Mouse (Mus musculus): ENCODE results near the gene Stambpl1. TPM values are rescaled to one million over a fixed set of nuclear protein-coding genes. Genes with fewer than 3 reads are reported as not detected.
A peak's percentile ranks its signal among the peaks of the same experiment; 100 is the strongest.

The Stambpl1 gene
- total RNA-seq, 2 experiments from 2014 or later: 20.0 to 21.1 TPM

DNA sequence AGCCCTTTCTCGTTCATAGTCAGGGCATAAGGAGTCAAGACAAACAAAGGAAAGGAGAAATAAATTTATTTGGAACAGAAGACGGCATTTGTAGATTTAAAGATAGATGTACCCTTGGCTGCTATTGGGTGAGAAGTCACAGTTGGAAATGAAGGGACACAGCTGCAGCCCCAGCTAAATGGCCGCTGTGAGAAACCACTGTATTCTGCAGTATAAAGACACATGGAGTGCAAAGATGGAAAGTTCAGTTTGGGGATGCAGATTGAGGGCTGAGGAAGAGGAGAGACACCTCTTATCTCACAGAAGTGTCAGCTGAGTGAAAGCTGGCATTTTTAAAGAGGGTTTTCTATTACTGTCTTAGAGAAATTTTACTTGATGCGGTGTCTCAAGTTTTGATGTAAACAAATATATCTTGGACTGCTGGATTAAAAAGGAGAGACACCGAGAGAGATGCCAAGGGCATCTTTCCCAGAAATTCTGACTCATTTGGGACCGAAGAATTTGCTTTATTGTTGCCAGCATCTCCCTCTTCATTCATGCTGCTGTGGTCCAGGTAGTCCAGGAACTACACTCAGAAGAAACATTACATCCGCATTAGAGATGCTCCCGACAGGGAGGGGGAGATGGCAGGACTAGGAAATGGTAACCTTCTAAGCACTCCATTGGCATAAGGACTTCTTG, 14.9 kb downstream of the Stambpl1 start:
- H3K27ac ChIP-seq: no peak overlapping the region
- H3K4me3 ChIP-seq: no peak overlapping the region
- TF ChIP-seq CTCF (conservative IDR thresholded peaks at IDR 0.05): no peak
- no peak for DNase-seq (ENCODE audit: low spot score in 2 of 2)

DNA sequence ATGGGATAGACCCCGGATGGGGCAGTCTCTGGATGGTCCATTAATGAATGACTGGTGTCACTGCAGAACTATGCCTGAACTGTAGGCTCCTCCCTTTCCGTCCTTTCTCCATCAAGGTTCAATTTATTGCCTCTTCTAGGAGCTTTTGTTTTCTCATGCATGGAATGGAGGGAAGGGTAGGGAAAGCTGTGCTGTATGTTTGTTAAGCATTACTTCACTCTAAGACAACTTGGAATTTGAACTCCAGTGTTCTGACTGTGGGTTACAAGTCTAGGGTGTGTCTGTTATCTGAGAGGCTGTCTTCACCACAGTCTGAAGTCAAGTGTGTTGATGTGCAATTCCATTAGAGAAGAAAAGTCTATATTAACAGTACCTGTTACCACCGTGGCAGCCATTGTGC, 17.0 kb downstream of the Stambpl1 start:
- no peak overlapping the region for H3K4me3 ChIP-seq
- no peak overlapping the region for H3K27ac ChIP-seq
- TF ChIP-seq CTCF (conservative IDR thresholded peaks at IDR 0.05): no peak
- DNase-seq (ENCODE audit: low spot score in 2 of 2): no peak

DNA sequence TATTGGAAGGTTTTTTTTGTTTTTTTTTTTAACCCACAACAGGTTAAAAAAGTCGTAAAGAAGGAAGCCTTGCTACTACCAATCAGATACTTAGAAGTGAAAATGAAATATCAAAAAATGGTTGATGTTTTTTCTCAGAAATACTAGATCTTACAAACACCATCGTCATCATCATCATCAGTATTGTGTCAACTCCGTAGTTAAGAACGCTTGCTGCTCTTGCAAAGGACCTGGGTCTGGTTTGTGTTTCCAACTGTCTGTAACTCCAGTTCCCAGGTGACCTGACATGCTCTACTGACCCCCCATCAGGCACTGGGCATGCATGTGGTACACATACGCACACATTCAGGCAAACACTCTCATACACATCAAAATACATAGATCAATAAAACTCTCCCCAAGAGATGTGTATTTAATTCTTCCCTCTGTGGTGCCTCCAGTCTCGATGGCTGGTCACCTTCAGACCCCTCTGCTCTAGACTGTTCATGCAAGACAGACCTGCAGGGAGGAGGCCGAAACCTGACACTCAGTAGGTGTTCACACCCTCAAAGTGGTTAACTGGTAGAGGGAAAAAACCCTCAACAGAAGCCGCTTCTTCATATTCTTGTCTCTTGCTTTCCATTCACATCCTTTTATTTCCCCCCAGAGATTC, 18.0 kb downstream of the Stambpl1 start:
- Histone ChIP-seq H3K27ac (no peak overlapping the region), H3K4me3 (no peak overlapping the region)
- TF ChIP-seq CTCF (conservative IDR thresholded peaks at IDR 0.05): no peak
- no peak for DNase-seq (ENCODE audit: low spot score in 2 of 2)

DNA sequence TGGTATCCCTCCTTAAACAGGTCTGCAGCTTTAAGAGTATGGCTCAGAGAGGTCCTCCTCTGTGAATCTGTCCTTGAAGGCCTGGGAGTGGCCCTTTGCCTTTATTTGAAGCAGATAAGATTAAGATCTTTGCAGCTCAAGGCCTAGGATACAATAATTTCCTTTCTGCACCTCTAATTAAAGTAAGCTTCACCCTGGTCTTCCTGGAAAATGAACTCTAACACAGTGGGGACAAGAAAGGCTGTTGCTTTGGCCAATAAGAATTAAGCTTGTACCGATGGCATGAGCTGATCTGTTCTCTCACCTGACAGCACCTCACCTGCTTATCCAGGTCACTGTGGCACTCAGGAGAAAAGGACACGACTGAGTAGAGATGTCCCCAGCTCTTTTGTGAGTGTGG, 18.8 kb downstream of the Stambpl1 start:
- H3K27ac ChIP-seq: no peak overlapping the region; the same call in 1 of the 2 replicates
- no peak for TF ChIP-seq CTCF (conservative IDR thresholded peaks at IDR 0.05)
- DNase-seq (ENCODE audit: low spot score in 2 of 2): no peak
- H3K4me3 ChIP-seq: no peak overlapping the region

DNA sequence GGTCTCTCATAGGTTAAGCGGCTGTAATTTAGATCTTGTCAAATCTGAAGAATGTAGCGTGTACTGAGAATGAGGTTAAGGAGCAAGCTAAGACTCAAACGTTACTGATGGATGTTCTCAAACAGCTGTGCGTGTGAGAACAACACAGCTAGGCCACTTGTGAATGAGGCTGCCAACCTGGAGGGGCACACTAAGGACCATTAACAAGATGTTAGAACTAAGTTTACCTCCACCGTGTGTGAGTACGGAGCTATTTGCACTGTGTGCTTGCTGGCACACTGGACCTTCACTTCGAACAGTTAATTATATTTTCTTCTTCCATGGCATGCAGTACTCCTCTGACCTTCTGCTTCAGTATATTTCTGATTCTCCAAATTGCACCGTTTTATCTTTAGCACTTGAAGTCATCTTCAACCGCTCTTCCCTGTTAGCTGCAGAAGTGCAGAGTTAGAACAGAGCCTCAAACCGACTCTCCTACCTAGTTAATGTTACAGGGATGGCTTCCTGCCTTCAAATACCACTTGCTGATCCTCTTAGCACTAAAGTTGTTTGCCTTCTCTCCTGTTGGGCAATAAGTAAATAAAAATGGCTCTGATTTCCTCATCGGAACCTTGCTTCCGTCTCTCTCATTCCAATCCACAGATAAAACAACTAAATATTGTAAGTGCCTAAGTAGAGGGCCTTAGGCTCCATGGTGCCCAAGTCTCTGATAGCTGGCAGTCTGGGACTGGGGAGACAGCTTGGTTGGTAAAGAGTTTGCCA, 20.6 kb downstream of the Stambpl1 start:
- no peak for DNase-seq (ENCODE audit: low spot score in 2 of 2)
- no peak for TF ChIP-seq CTCF (conservative IDR thresholded peaks at IDR 0.05)
- Histone ChIP-seq H3K4me3 (no peak overlapping the region), H3K27ac (no peak overlapping the region)

DNA sequence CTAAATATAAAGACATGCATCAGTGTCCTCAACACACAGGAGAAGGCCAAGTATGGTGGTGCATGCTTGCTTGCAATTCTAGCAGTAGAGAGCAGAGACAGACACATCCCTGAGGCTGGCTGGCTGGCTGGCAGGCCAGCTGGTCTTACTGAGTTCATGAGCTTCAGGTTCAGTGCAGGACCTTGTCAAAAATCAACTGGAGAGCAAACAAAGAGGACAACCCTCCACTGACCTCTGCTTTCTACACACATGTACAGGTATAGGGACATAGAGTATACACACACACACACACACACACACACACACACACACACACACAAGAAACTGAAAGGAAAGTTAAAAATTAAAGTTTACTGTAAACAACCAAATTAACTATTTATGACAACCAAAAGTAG, 21.2 kb downstream of the Stambpl1 start:
- TF ChIP-seq CTCF (conservative IDR thresholded peaks at IDR 0.05): no peak
- Histone ChIP-seq H3K4me3 (no peak overlapping the region), H3K27ac (no peak overlapping the region)
- no peak for DNase-seq (ENCODE audit: low spot score in 2 of 2)

DNA sequence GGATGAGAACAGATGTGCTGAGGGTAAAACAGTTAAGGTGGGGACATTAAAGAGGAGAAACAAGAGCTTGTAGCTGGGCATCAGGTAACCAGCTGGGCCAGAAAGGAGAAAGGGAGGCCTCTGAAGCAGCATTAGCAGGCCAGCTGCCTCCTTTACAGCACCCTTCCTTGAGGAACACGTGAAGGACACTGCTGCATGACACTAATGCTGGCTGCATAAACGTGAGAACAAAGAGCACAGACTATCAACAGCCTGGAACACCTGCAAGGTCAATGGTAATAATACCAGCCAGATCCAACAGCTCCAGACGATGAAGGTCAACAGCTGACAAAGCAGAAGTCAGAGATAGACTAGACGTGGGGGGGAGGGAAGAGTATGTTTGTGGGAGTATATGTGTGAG, 22.1 kb downstream of the Stambpl1 start:
- no peak overlapping the region for H3K27ac ChIP-seq
- TF ChIP-seq CTCF (conservative IDR thresholded peaks at IDR 0.05): no peak
- no peak for DNase-seq (ENCODE audit: low spot score in 2 of 2)
- H3K4me3 ChIP-seq: no peak overlapping the region

DNA sequence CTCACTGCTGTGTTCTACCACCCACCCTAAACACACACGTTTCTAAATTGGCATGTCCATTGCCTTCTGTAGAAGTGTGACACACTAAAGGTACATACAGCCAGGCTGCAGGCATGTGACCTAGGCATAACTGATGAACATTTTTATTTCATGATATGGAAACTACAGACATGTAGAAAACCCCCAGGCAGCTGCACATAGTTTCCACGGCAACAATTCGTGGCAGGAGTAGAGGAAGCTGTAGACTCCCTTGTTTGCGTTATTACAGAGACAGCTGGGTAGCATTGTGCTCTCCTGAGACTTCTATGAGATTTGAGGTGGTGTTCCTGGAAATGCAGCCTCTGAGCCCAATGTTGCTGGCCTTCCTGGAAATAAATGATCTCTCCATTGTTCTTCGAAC, 24.9 kb downstream of the Stambpl1 start:
- Histone ChIP-seq H3K27ac (peak overlapping the region; percentile 21; the same call in 1 of the 2 replicates), H3K4me3 (no peak overlapping the region)
- TF ChIP-seq CTCF (conservative IDR thresholded peaks at IDR 0.05): no peak
- no peak for DNase-seq (ENCODE audit: low spot score in 2 of 2)

DNA sequence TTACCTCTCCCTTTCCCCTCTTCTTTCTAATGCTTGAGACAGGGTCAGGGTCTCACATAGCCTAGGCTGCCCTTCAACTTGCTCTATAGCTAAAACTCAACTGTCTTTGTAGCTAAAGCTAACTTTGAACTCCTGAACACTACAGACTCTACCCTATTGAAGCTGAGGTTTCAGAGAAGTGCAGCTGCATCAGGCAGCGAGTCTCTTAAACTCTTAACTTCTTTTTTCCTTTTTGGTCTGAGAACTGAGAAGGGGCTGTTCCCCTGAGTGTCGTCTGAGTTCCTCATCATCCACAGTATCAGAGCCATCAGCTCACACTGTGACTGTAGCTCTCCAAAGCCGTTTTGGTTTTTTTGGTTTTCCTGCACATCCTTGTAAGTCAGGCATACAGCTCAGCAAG, 25.7 kb downstream of the Stambpl1 start:
- H3K4me3 ChIP-seq: no peak overlapping the region
- H3K27ac ChIP-seq: no peak overlapping the region
- TF ChIP-seq CTCF (conservative IDR thresholded peaks at IDR 0.05): no peak
- DNase-seq (ENCODE audit: low spot score in 2 of 2): no peak

DNA sequence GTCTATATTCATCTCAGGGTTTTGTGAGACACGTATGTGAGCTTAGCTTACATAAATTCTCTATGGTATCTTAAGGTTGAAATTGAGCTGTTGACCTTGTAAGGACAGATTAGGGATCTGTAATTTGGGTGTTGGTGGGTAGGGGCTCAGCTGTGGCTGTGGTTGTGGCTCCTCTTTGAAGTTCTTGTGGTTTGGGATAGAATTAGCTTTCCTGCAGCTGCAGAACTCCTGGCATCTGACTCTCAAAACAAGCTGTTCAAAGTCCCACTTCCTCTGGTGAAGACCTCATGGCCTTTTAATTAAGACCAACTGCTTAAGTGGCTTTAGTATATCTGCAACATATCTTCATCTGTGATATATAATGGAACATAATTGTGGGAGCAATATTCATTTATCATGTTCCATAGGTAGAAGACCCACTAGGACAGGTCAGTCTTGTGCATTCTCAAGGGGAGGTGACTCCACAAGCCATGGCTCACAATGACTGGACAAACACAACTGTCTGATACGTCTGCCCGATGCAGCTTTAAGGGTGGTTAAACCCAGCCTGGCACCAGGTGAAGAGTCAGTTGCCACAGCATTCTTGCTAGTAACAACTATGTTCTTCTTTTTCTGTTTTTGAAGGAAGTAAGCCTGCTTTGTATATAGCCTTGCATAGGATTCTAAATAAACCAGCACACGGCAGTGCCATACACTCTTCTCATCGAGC, 27.4 kb downstream of the Stambpl1 start:
- no peak overlapping the region for H3K27ac ChIP-seq
- no peak for DNase-seq (ENCODE audit: low spot score in 2 of 2)
- no peak overlapping the region for H3K4me3 ChIP-seq
- TF ChIP-seq CTCF (conservative IDR thresholded peaks at IDR 0.05): no peak

DNA sequence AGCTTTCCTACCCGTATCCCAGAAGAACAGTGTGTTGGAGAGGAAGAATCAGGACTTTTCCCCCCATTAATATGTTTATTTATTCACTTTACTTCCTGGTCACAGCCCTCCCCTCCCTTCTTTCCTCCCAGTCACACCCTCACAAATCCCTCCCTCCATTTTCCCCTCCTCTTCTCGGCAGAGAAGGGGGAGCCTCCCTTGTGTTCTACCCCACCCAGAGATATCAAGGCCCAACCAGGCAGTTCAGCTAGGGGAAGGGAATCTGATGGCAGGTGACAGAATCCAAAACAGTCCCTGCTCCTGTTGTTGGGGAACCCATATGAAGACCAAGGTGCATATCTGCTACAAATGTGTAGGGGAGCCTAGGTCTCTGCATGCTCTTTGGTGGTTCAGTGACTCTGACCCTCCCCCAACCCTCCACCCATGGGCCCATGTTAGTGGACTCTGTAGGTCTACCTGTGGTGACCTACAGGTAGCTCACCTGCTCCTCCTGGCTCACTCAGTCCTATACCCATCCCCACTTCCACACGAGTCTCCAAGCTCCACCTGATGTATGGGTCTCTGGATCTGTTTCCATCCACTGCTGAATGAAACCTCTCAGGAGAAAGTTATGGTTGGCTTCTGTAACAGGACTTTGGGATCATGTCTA, 28.8 kb downstream of the Stambpl1 start:
- no peak for TF ChIP-seq CTCF (conservative IDR thresholded peaks at IDR 0.05)
- no peak overlapping the region for H3K27ac ChIP-seq
- DNase-seq (ENCODE audit: low spot score in 2 of 2): no peak
- no peak overlapping the region for H3K4me3 ChIP-seq

DNA sequence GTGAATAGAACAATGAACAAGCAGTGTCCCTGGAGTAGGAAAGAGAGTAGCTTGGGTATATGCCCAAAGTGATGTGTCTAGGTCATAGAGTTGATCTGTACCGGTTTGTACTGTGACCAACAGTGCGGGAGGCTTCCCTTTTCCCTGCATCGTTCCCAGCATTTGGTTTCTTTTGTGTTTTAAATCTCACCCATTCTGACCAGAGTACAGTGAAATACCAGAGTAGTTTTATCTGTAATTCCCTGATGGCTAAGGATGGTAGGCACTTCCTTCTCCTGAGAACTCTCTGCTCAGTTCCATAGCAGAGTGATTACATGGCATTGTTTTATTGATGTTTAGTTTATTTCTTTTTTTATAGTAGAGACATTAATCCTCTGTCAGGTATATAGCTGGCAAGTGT, 30.8 kb downstream of the Stambpl1 start:
- no peak overlapping the region for H3K4me3 ChIP-seq

More for the DNA sequence above, 30.8 kb downstream of the Stambpl1 start:
- no peak for TF ChIP-seq CTCF (conservative IDR thresholded peaks at IDR 0.05)
- H3K27ac ChIP-seq: no peak overlapping the region
- no peak for DNase-seq (ENCODE audit: low spot score in 2 of 2)
